In genomic region chr9:37544447-37545165, GRCm38 (mm10) we compare ENCODE assay signal across 8 mouse cellular contexts. TPM values are rescaled to one million over a fixed set of nuclear protein-coding genes. Genes with fewer than 3 reads are reported as not detected.
DNase-seq lines count a peak whose midpoint lies in the region; ATAC-seq and TF ChIP-seq lines count a peak whose summit lies in the region.

No protein-coding gene starts in this region.

- peak; percentile 60 for ATAC-seq in forebrain, embryonic 11.5 days (replicated peaks; ENCODE audit: low FRiP score)
- ATAC-seq in lung, postnatal 0 days, result peak; percentile 81

- peak; percentile 68 for DNase-seq in ES-E14 (ENCODE audit: low read depth, low spot score)
- DNase-seq in forebrain, embryonic 11.5 days (ENCODE audit: low spot score), result peak; percentile 79
- DNase-seq in heart, postnatal 4 days, result peak; percentile 79
- peak; percentile 75 to 76 for DNase-seq in layer of hippocampus, adult 2 months (ENCODE audit: low spot score in 2 of 2)
- peak; percentile 87 for DNase-seq in lung, postnatal 0 days (ENCODE audit: low spot score)
- DNase-seq in ovary, postnatal 14 days (ENCODE audit: low spot score), result peak; percentile 65
- peak; percentile 45 for DNase-seq in urinary bladder, adult 2 months (ENCODE audit: low spot score)

- no peaks in the 10 kb centered on the region for H3K36me3 ChIP-seq in ES-E14 (ENCODE audit: control insufficient read depth, insufficient read depth, low read length, poor library complexity, severe bottlenecking)
- H3K36me3 ChIP-seq in forebrain, embryonic 11.5 days (ENCODE audit: control insufficient read depth, insufficient read depth, low read length), result no peaks in the 10 kb centered on the region
- no peaks in the 10 kb centered on the region for H3K36me3 ChIP-seq in lung, postnatal 0 days (ENCODE audit: insufficient read depth, low read length)

- H3K4me3 ChIP-seq in ES-E14 (ENCODE audit: insufficient read depth in 1 of 2, low read depth in 1 of 2, low read length in 2 of 2, poor library complexity in 1 of 2, severe bottlenecking in 1 of 2), result peak overlapping the region; percentile 44 to 52
- H3K4me3 ChIP-seq in brown adipose tissue, adult 24 weeks (ENCODE audit: insufficient read depth, low read depth, low read length), result peak overlapping the region; percentile 54
- peak overlapping the region; percentile 11 for H3K4me3 ChIP-seq in forebrain, embryonic 11.5 days (ENCODE audit: low read depth, low read length)
- peak overlapping the region; percentile 46 for H3K4me3 ChIP-seq in layer of hippocampus, adult 2 months
- peak overlapping the region; percentile 35 for H3K4me3 ChIP-seq in lung, postnatal 0 days (ENCODE audit: low read depth, low read length)

- peak overlapping the region; percentile 58; the same call in 1 of the 2 replicates for H3K9ac ChIP-seq in ES-E14 (ENCODE audit: insufficient read depth, low read depth, low read length, poor library complexity, severe bottlenecking)
- H3K9ac ChIP-seq in forebrain, embryonic 11.5 days (ENCODE audit: low read length), result no peak overlapping the region; the same call in 1 of the 2 replicates
- H3K9ac ChIP-seq in lung, postnatal 0 days (replicated peaks; ENCODE audit: low read depth), result 0 out of 2 replicates have a peak overlapping the region, but pooled peaks have one; percentile 26

- H3K9me3 ChIP-seq in ES-E14 (ENCODE audit: control insufficient read depth, insufficient read depth, low read depth, low read length), result no peaks in the 10 kb centered on the region
- H3K9me3 ChIP-seq in forebrain, embryonic 11.5 days (ENCODE audit: control insufficient read depth, low read length), result no peaks in the 10 kb centered on the region
- H3K9me3 ChIP-seq in lung, postnatal 0 days (ENCODE audit: low read length), result no peaks in the 10 kb centered on the region

- peaks cover 17% of the 10 kb centered on the region for H3K27me3 ChIP-seq in forebrain, embryonic 11.5 days (ENCODE audit: control insufficient read depth, insufficient read depth, low read length)
- no peaks in the 10 kb centered on the region for H3K27me3 ChIP-seq in lung, postnatal 0 days (replicated peaks; ENCODE audit: insufficient read depth, low read length)

- H3K27ac ChIP-seq in ES-E14 (ENCODE audit: insufficient read depth, low read depth, low read length, poor library complexity, severe bottlenecking), result peak overlapping the region; percentile 75; the same call in 1 of the 2 replicates
- peak overlapping the region; percentile 57; the same call in 1 of the 2 replicates for H3K27ac ChIP-seq in brown adipose tissue, adult 24 weeks (replicated peaks; ENCODE audit: low read depth, low read length)
- no peak overlapping the region for H3K27ac ChIP-seq in forebrain, embryonic 11.5 days (ENCODE audit: low read depth, low read length)
- H3K27ac ChIP-seq in layer of hippocampus, adult 2 months, result peak overlapping the region; percentile 77; the same call in 1 of the 2 replicates
- peak overlapping the region; percentile 57; the same call in 1 of the 2 replicates for H3K27ac ChIP-seq in lung, postnatal 0 days (ENCODE audit: low read length)

- peak; percentile 92 for TF ChIP-seq CTCF in layer of hippocampus, adult 2 months (conservative IDR thresholded peaks at IDR 0.05)
- peak; percentile 82 for TF ChIP-seq CTCF in lung, postnatal 0 days (IDR thresholded peaks at IDR 0.05)

- peak; percentile 46; the same call in 1 of the 2 replicates for TF ChIP-seq EP300 in lung, postnatal 0 days (IDR thresholded peaks at IDR 0.05)

- WGBS in forebrain, embryonic 11.5 days, result under 1% methylated on average over 29 of the region's 29 CpGs
- 2% methylated on average over 29 of the region's 29 CpGs for WGBS in lung, postnatal 0 days

- H3K4me2 ChIP-seq in forebrain, embryonic 11.5 days (ENCODE audit: low read depth, low read length, severe bottlenecking), result peak overlapping the region; percentile 32
- peak overlapping the region; percentile 66 for H3K4me2 ChIP-seq in lung, postnatal 0 days (replicated peaks; ENCODE audit: low read depth, low read length)

- peaks cover 2 to 20% of the 10 kb centered on the region in 2 experiments; a peak in 1 of 4 replicates for H3K4me1 ChIP-seq in ES-E14 (ENCODE audit: control insufficient read depth in 2 of 2, insufficient read depth in 2 of 2, low read length in 2 of 2, poor library complexity in 1 of 2)
- peaks cover 32% of the 10 kb centered on the region for H3K4me1 ChIP-seq in brown adipose tissue, adult 24 weeks (ENCODE audit: control insufficient read depth, insufficient read depth, insufficient read length, low read length)
- peaks cover 3% of the 10 kb centered on the region; the same call in 1 of the 2 replicates for H3K4me1 ChIP-seq in forebrain, embryonic 11.5 days (replicated peaks; ENCODE audit: control insufficient read depth, insufficient read depth, low read length)
- H3K4me1 ChIP-seq in lung, postnatal 0 days (ENCODE audit: insufficient read depth, low read depth, low read length), result no peaks in the 10 kb centered on the region; the same call in 1 of the 2 replicates

- in situ Hi-C loops in ES-E14 (cut with MboI; ENCODE audit: low sequenced_read_pairs in 2 of 2, unreplicated experiment in 2 of 2), result loop anchor here in 1 of 2 experiments (10.0 kb wide), 1 partner anchor 110 kb away; the partner anchor contains the start of gene Robo3

TF ChIP-seq in ES-E14, 5 proteins besides CTCF, POLR2A, EP300 and RAD21:
- TF ChIP-seq HCFC1 (IDR thresholded peaks at IDR 0.05; ENCODE audit: borderline replicate concordance, insufficient read depth, low read length) (no peak), ZNF384 (IDR thresholded peaks at IDR 0.05; ENCODE audit: low read depth, low read length) (peak; percentile 67), MAFK (IDR thresholded peaks at IDR 0.05; ENCODE audit: insufficient read depth, low read depth, low read length) (no peak)

RNA-seq across cellular contexts. Expression of gene Vsig2, which starts 5.6 kb away (rescaled TPM):
- total RNA-seq in ES-E14 (2012; rRNA removed), result 4.8 and 6.7 TPM in 2 replicates
- polyA plus RNA-seq in brown adipose tissue, adult 24 weeks (2012; ENCODE audit: insufficient read depth, insufficient read length, missing spikeins), result 2.1 and 5.7 TPM in 2 replicates
- 0.36 and 0.75 TPM in 2 replicates for polyA plus RNA-seq in forebrain, embryonic 11.5 days (2014; fragmentation: Nextera tagmentation; extraction: Ambion mirVana)
- 1 to 10 TPM; 6.4 to 7.9 TPM for total RNA-seq in heart, postnatal 4 days (2021)
- total RNA-seq in layer of hippocampus, adult 2 months (2021), result 1 to 10 TPM; 2.5 to 3.7 TPM
- 85.6 and 94.9 TPM in 2 replicates for polyA plus RNA-seq in lung, postnatal 0 days (2015; fragmentation: Nextera tagmentation; extraction: Ambion mirVana)
- polyA plus RNA-seq in urinary bladder, adult 2 months (2012; rRNA removed), result 151 and 161 TPM in 2 replicates

RNA-seq across cellular contexts. Expression of gene Nrgn, which starts 8.1 kb away (rescaled TPM):
- total RNA-seq in ES-E14 (2012; rRNA removed), result 0.40 and 0.63 TPM in 2 replicates
- 4.5 TPM in 1 of 2 replicates, not detected in the other for polyA plus RNA-seq in brown adipose tissue, adult 24 weeks (2012; ENCODE audit: insufficient read depth, insufficient read length, missing spikeins)
- polyA plus RNA-seq in forebrain, embryonic 11.5 days (2014; fragmentation: Nextera tagmentation; extraction: Ambion mirVana), result 2.7 and 3.4 TPM in 2 replicates
- 1 to 10 TPM; 2.0 to 3.1 TPM for total RNA-seq in heart, postnatal 4 days (2021)
- total RNA-seq in layer of hippocampus, adult 2 months (2021), result 1,000 to 10,000 TPM; 1,464 to 1,512 TPM
- polyA plus RNA-seq in lung, postnatal 0 days (2015; fragmentation: Nextera tagmentation; extraction: Ambion mirVana), result 4.0 and 4.2 TPM in 2 replicates
- 1.8 and 1.9 TPM in 2 replicates for polyA plus RNA-seq in urinary bladder, adult 2 months (2012; rRNA removed)

RNA-seq across cellular contexts. Expression of gene Siae, which starts 10.9 kb away (rescaled TPM):
- 8.5 and 13.7 TPM in 2 replicates for total RNA-seq in ES-E14 (2012; rRNA removed)
- polyA plus RNA-seq in brown adipose tissue, adult 24 weeks (2012; ENCODE audit: insufficient read depth, insufficient read length, missing spikeins), result 11.7 and 12.1 TPM in 2 replicates
- polyA plus RNA-seq in forebrain, embryonic 11.5 days (2014; fragmentation: Nextera tagmentation; extraction: Ambion mirVana), result 8.0 and 8.5 TPM in 2 replicates
- 1 to 10 TPM; 6.5 to 6.6 TPM for total RNA-seq in heart, postnatal 4 days (2021)
- 10 to 100 TPM in 1 of 2 experiments, 1 to 10 TPM in 1; 9.6 to 14.0 TPM for total RNA-seq in layer of hippocampus, adult 2 months (2021)
- polyA plus RNA-seq in lung, postnatal 0 days (2015; fragmentation: Nextera tagmentation; extraction: Ambion mirVana), result 7.7 and 9.9 TPM in 2 replicates
- polyA plus RNA-seq in urinary bladder, adult 2 months (2012; rRNA removed), result 16.6 and 17.1 TPM in 2 replicates

RNA-seq across cellular contexts. Expression of gene Esam, which starts 16.7 kb away (rescaled TPM):
- total RNA-seq in ES-E14 (2012; rRNA removed), result 6.5 and 6.9 TPM in 2 replicates
- 15.0 and 29.4 TPM in 2 replicates for polyA plus RNA-seq in brown adipose tissue, adult 24 weeks (2012; ENCODE audit: insufficient read depth, insufficient read length, missing spikeins)
- 29.8 and 30.7 TPM in 2 replicates for polyA plus RNA-seq in forebrain, embryonic 11.5 days (2014; fragmentation: Nextera tagmentation; extraction: Ambion mirVana)
- 10 to 100 TPM; 88.8 to 91.3 TPM for total RNA-seq in heart, postnatal 4 days (2021)
- total RNA-seq in layer of hippocampus, adult 2 months (2021), result 10 to 100 TPM; 18.3 to 19.3 TPM
- 256 and 260 TPM in 2 replicates for polyA plus RNA-seq in lung, postnatal 0 days (2015; fragmentation: Nextera tagmentation; extraction: Ambion mirVana)
- polyA plus RNA-seq in urinary bladder, adult 2 months (2012; rRNA removed), result 56.0 and 57.2 TPM in 2 replicates

RNA-seq across cellular contexts. Expression of gene Msantd2, which starts 55.5 kb away (rescaled TPM):
- total RNA-seq in ES-E14 (2012; rRNA removed), result 66.9 and 81.3 TPM in 2 replicates
- polyA plus RNA-seq in brown adipose tissue, adult 24 weeks (2012; ENCODE audit: insufficient read depth, insufficient read length, missing spikeins), result 3.8 and 10.4 TPM in 2 replicates
- 45.2 and 45.3 TPM in 2 replicates for polyA plus RNA-seq in forebrain, embryonic 11.5 days (2014; fragmentation: Nextera tagmentation; extraction: Ambion mirVana)
- 10 to 100 TPM; 15.2 to 20.6 TPM for total RNA-seq in heart, postnatal 4 days (2021)
- total RNA-seq in layer of hippocampus, adult 2 months (2021), result 10 to 100 TPM; 20.5 to 25.6 TPM
- 12.1 and 12.2 TPM in 2 replicates for polyA plus RNA-seq in lung, postnatal 0 days (2015; fragmentation: Nextera tagmentation; extraction: Ambion mirVana)
- 24.7 and 26.8 TPM in 2 replicates for polyA plus RNA-seq in urinary bladder, adult 2 months (2012; rRNA removed)

Comparison
In these comparisons a context has a peak if more than half of its experiments do, and no peak if none do; other contexts are left out.
1. RNA of gene Vsig2, which starts 5.6 kb away (polyA plus RNA-seq): 151 to 161 TPM in urinary bladder, adult 2 months and 85.6 to 94.9 TPM in lung, postnatal 0 days; 2.1 to 5.7 TPM in brown adipose tissue, adult 24 weeks and 0.36 to 0.75 TPM in forebrain, embryonic 11.5 days; every median in the first group is over 10 times any median in the second.
2. Peak in every context shown above with its lines, with median percentiles within 50 percentile points of each other: DNase-seq and H3K4me3 ChIP-seq.